Mouse (Mus musculus) megakaryocyte, embryonic 14.5 days (primary cell): ENCODE data around the gene Cdh16.

Source experiments
- FLI1 ChIP-seq: IDR thresholded peaks from 2 replicates; pipeline ENCODE4 v1.6.1; 2012; ENCODE audit warnings: low read length, inconsistent platforms, mixed read lengths
- GATA1 ChIP-seq: IDR thresholded peaks from 3 replicates; pipeline ENCODE4 v1.6.1; 2012; ENCODE audit warnings: mixed read lengths, low read length, inconsistent platforms, borderline replicate concordance

GRCm38 (mm10) chr8:104642324-104642654 lies 18.1 kb upstream of the Cdh16 start:
- TF ChIP-seq FLI1 (no peak), GATA1 (no peak)
